Mouse (Mus musculus) testis, postnatal 14 days (tissue): ENCODE results near the gene Gm5617.
"Not testable (repeated sequence)": the region's sequence is repeated elsewhere in the genome, so short reads cannot be mapped to it uniquely, and the experiment has no call there.

Experiments used
- DNase-seq: peaks from one replicate; pipeline ENCODE4 v3.0.0; 2021; ENCODE audit warnings: low spot score

The Gm5617 gene

DNA sequence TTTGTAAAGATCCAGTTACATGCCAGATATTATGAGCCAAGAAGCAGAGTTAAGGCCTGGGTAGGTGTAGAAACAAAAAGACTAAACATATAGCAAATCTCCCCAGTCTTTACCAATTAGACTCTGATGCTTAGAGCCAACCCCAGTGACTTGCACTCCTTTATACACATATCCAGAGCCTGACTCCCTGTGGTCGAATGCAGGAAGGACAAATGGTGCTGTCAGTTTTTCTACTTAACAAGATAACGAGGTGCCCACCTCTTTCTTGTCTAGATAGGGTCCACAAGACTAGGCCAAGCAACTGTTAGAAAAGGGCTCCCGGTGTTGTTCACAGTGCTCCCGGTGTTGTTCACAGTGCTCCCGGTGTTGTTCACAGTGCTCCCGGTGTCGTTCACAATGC, 6.0 kb downstream of the Gm5617 start:
- DNase-seq, result no peak

DNA sequence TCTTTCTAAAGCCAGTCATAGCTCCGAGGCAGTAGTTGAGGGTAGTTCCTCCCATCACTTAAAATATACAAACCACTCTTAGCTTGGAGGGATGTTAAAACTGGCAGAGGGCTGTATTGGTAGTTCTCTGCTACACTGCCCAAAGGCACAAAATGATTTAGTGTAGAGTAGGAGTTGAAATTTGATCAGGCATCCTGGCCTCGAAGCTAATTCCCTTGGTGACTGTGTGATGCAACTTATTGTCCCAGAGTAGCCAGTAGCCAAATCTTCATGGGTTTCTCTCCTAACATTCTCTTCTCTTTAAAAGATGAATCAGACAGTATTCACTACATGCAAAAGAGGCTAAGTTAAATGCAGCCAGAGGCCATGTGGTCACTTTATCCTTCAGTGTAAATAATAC, 7.8 kb downstream of the Gm5617 start:
- no peak for DNase-seq

- DNase-seq, result no peak
Observed at GRCm38 (mm10) chr9:48504741-48505365, 9.6 kb downstream of the Gm5617 start.

DNA sequence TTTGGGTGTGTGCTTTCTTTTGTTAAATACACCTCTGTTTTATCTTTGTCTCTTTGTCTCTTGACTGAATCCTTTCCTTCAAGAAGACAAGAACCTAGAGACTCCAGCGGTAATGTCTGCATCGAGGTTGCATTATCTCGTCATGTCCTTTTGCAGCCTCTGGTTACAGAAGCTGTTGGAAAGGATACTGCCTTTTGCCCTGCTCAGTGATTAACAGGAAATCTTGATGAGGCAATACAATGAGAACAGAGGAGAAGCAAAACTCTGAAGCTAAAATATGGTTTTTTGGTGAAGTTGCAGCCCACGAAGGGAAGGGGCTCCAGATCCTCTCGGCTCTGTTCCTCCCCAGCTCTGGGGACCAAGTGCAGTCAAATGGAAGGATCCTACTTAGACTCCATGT, 14.9 kb downstream of the Gm5617 start:
- DNase-seq, result no peak

DNA sequence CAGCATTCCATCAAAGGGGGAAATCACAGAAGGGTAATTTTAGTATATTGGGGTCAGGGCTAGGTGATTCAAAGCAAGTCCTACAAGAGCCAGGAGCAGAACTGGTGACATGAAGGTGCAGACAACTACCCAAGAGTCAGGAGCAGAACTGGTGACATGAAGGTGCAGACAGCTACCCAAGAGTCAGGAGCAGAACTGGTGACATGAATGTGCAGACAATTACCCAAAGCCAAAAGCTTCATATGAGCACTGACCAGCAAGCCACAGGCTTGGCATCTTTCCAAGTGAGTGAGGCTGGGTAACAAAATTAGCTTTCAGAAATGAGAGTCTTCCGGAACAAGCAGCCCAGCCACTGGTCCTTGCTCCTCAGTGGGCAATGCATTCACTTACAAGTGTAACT, 20.1 kb downstream of the Gm5617 start:
- DNase-seq, result no peak

GRCm38 (mm10) chr9:48516615-48517371, 21.6 kb downstream of the Gm5617 start:
- no peak for DNase-seq

DNA sequence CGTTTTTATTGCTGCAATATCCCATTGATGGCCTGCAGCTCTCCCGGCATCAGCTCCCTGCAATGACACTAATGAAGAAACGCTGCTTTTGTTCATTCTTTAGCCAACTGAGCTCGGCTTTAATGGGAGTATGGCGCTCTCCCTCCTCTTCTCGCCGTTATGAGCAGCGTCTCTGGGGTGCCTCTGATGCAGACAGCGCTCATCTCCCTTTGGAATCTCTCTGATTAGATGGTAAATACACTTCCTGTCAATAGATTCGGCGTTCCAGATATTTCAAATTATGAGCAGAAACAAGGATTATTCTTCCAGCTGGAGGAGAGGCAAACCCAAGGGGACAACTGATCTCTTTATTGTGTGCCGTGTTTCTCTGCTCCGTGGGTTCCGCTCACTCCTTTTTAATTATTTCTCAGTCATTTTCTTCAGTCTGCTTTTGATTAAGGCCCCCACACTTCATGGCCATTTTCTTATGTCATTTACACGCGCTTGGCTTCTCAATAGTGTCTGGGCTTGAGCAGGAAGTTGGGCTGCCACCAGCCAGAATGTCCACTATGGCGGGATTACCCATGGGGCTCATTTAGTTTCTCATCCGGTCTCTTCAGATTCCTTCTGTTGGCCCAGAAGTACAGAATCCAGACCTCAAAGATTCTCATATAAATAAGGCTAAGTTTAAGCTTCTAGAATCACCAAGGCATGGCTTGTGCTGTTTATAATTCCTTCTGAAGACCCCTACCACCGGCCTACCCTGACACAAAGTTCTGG, 22.3 kb downstream of the Gm5617 start:
- DNase-seq, result no peak

GRCm38 (mm10) chr9:48520405-48520804, 25.2 kb downstream of the Gm5617 start:
- peak; percentile 22 for DNase-seq

- DNase-seq, result no peak
Observed at GRCm38 (mm10) chr9:48525566-48525965, 30.3 kb downstream of the Gm5617 start.

DNA sequence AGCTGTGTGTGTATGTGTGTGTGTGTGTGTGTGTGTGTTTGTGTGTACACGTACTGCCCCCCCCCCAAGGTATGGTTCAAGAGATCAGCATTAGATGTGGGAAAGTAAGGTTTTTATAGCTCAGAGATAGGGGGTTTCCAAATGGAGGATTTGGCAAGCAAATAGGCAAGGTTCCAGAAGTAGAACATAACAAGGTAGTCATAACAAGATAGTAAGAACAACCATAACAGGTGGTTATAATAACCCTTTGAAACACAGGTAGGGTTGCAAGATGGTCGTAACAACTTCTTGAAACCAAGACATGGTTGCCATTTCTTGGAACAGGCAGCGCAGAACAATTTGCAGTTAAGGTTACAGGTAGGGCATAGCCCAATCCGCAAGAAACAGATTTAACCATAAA, 31.3 kb downstream of the Gm5617 start:
- DNase-seq, result no peak

GRCm38 (mm10) chr9:48531294-48531693, 36.1 kb downstream of the Gm5617 start:
- DNase-seq, result no peak

DNA sequence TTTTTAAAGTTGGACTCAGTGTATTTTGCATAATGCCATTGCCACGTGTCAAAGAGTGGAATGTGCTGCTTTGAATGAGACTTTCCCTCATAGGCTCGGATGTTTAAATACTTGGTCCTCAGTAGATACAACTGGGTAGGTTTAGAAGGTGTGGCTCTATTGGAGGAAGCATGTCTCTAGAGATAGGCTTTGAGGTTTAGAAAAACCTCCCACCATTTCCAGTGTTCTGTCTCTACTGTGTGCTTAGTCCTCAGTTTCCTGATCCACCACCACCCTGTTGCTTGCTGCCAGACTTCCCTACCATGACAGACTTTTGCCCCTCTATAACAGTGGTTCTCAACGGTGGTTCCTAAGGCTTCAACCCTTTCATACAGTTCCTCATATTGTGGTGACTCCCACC, 37.0 kb downstream of the Gm5617 start:
- DNase-seq, result no peak

- no peak for DNase-seq
Observed at GRCm38 (mm10) chr9:48532730-48533129, 37.5 kb downstream of the Gm5617 start.

GRCm38 (mm10) chr9:48536414-48536813, 41.2 kb downstream of the Gm5617 start:
- no peak for DNase-seq

DNA sequence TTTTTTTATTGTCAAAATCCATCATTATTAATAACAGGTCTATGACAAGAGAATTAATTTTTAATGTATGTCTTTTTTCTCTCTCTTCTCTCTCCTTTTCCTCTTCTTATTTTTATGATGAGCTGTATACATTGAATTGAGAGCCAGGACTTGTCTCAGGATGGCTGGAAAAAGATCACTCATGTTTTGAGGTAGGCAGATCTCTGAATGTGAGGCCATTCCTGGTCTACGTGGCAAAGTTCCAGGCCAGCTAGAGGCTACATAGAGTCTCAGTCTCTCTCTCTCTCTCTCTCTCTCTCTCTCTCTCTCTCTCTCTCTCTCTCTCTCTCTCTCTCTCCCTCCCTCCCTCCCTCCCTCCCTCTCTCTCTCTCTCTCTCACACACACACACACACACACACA, 42.4 kb downstream of the Gm5617 start:
- DNase-seq, result not testable (repeated sequence)

GRCm38 (mm10) chr9:48538044-48538645, 42.9 kb downstream of the Gm5617 start:
- DNase-seq, result no peak

DNA sequence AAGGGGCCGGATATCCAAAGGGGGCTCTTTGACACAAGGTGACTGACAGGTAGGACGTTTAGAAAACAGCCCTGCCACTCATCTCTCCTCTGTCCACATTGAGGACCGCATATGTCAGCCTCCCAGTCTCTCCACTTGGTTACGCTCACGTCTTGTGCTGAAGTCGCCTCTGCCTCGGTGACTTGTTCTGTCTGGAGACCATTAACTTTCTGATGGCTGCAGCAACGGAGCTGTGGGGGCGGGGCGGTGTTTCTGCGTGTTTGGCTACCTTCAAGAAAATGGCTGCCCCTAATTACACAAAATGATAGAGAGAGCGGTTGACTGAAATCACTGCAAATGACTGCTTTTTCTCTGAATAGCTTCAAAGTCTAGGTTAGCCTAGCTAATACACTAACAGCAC, 43.4 kb downstream of the Gm5617 start:
- peak; percentile 14 for DNase-seq
